Mouse (Mus musculus): ENCODE results near the gene Cuedc1. TPM values are rescaled to one million over a fixed set of nuclear protein-coding genes. Genes with fewer than 3 reads are reported as not detected.

The Cuedc1 gene
- polyA plus RNA-seq, 1 experiment: 10.7 TPM

- Histone ChIP-seq H3K4me1 (ENCODE audit: control insufficient read depth, insufficient read depth, insufficient read length) (peaks cover 23% of the 10 kb centered on the region; the same call in 1 of the 2 replicates), H3K27ac (ENCODE audit: insufficient read depth, low read length) (peak overlapping the region; percentile 49), H3K4me3 (ENCODE audit: extremely low read depth, insufficient read depth, insufficient read length) (no peak overlapping the region), H3K27me3 (ENCODE audit: control insufficient read depth, insufficient read depth, low read length) (no peaks in the 10 kb centered on the region), H3K36me3 (ENCODE audit: control insufficient read depth, insufficient read depth, low read length) (no peaks in the 10 kb centered on the region)
- TF ChIP-seq POLR2A (IDR thresholded peaks at IDR 0.05; ENCODE audit: low read depth, low read length) (no peak), CTCF (IDR thresholded peaks at IDR 0.05; ENCODE audit: extremely low read depth, insufficient read depth, insufficient read length, insufficient replicate concordance) (no peak)
- DNase-seq (ENCODE audit: low read depth in 1 of 2, low spot score in 2 of 2): no peak
- 59% methylated on average over 7 of the region's 7 CpGs for WGBS
Observed at GRCm38 (mm10) chr11:88151379-88152155, 53.7 kb downstream of the Cuedc1 start.

GRCm38 (mm10) chr11:88153880-88154279 lies 56.0 kb downstream of the Cuedc1 start:
- WGBS: 90% methylated on average over 5 of the region's 5 CpGs
- TF ChIP-seq POLR2A (IDR thresholded peaks at IDR 0.05; ENCODE audit: low read depth, low read length): no peak
- no peak for TF ChIP-seq CTCF (IDR thresholded peaks at IDR 0.05; ENCODE audit: extremely low read depth, insufficient read depth, insufficient read length, insufficient replicate concordance)

GRCm38 (mm10) chr11:88154500-88154899 lies 56.6 kb downstream of the Cuedc1 start:
- H3K27ac ChIP-seq (ENCODE audit: insufficient read depth, low read length): no peak overlapping the region
- peaks cover 8% of the 10 kb centered on the region; the same call in 1 of the 2 replicates for H3K4me1 ChIP-seq (ENCODE audit: control insufficient read depth, insufficient read depth, insufficient read length)
- H3K4me3 ChIP-seq (ENCODE audit: extremely low read depth, insufficient read depth, insufficient read length): no peak overlapping the region
- TF ChIP-seq POLR2A (IDR thresholded peaks at IDR 0.05; ENCODE audit: low read depth, low read length) (no peak), CTCF (IDR thresholded peaks at IDR 0.05; ENCODE audit: extremely low read depth, insufficient read depth, insufficient read length, insufficient replicate concordance) (no peak)
- no peaks in the 10 kb centered on the region for H3K27me3 ChIP-seq (ENCODE audit: control insufficient read depth, insufficient read depth, low read length)
- no peak for DNase-seq (ENCODE audit: low read depth in 1 of 2, low spot score in 2 of 2)
- H3K36me3 ChIP-seq (ENCODE audit: control insufficient read depth, insufficient read depth, low read length): no peaks in the 10 kb centered on the region
- 92% methylated on average over 8 of the region's 8 CpGs for WGBS

More at GRCm38 (mm10) chr11:88153880-88154279, 56.0 kb downstream of the Cuedc1 start:
- peaks cover 12% of the 10 kb centered on the region; the same call in 1 of the 2 replicates for H3K4me1 ChIP-seq (ENCODE audit: control insufficient read depth, insufficient read depth, insufficient read length)
- H3K36me3 ChIP-seq (ENCODE audit: control insufficient read depth, insufficient read depth, low read length): no peaks in the 10 kb centered on the region
- no peak for DNase-seq (ENCODE audit: low read depth in 1 of 2, low spot score in 2 of 2)
- H3K4me3 ChIP-seq (ENCODE audit: extremely low read depth, insufficient read depth, insufficient read length): no peak overlapping the region
- H3K27ac ChIP-seq (ENCODE audit: insufficient read depth, low read length): no peak overlapping the region
- no peaks in the 10 kb centered on the region for H3K27me3 ChIP-seq (ENCODE audit: control insufficient read depth, insufficient read depth, low read length)

GRCm38 (mm10) chr11:88155451-88155850 lies 57.6 kb downstream of the Cuedc1 start:
- no peak overlapping the region for H3K4me3 ChIP-seq (ENCODE audit: extremely low read depth, insufficient read depth, insufficient read length)
- H3K27me3 ChIP-seq (ENCODE audit: control insufficient read depth, insufficient read depth, low read length): no peaks in the 10 kb centered on the region
- H3K27ac ChIP-seq (ENCODE audit: insufficient read depth, low read length): no peak overlapping the region
- H3K36me3 ChIP-seq (ENCODE audit: control insufficient read depth, insufficient read depth, low read length): no peaks in the 10 kb centered on the region
- H3K4me1 ChIP-seq (ENCODE audit: control insufficient read depth, insufficient read depth, insufficient read length): peaks cover 8% of the 10 kb centered on the region; the same call in 1 of the 2 replicates
- DNase-seq (ENCODE audit: low read depth in 1 of 2, low spot score in 2 of 2): no peak
- WGBS: 54% methylated on average over 3 of the region's 3 CpGs
- TF ChIP-seq CTCF (IDR thresholded peaks at IDR 0.05; ENCODE audit: extremely low read depth, insufficient read depth, insufficient read length, insufficient replicate concordance) (no peak), POLR2A (IDR thresholded peaks at IDR 0.05; ENCODE audit: low read depth, low read length) (no peak)

- 86% methylated on average over 8 of the region's 8 CpGs for WGBS
- Histone ChIP-seq H3K4me1 (ENCODE audit: control insufficient read depth, insufficient read depth, insufficient read length) (peaks cover 5% of the 10 kb centered on the region; the same call in 1 of the 2 replicates), H3K4me3 (ENCODE audit: extremely low read depth, insufficient read depth, insufficient read length) (no peak overlapping the region), H3K27me3 (ENCODE audit: control insufficient read depth, insufficient read depth, low read length) (no peaks in the 10 kb centered on the region), H3K27ac (ENCODE audit: insufficient read depth, low read length) (no peak overlapping the region), H3K36me3 (ENCODE audit: control insufficient read depth, insufficient read depth, low read length) (no peaks in the 10 kb centered on the region)
- no peak for TF ChIP-seq POLR2A (IDR thresholded peaks at IDR 0.05; ENCODE audit: low read depth, low read length)
- TF ChIP-seq CTCF (IDR thresholded peaks at IDR 0.05; ENCODE audit: extremely low read depth, insufficient read depth, insufficient read length, insufficient replicate concordance): no peak
- no peak for DNase-seq (ENCODE audit: low read depth in 1 of 2, low spot score in 2 of 2)
Observed at GRCm38 (mm10) chr11:88155998-88156397, 58.1 kb downstream of the Cuedc1 start.

GRCm38 (mm10) chr11:88156403-88156802 lies 58.5 kb downstream of the Cuedc1 start:
- no peak for DNase-seq (ENCODE audit: low read depth in 1 of 2, low spot score in 2 of 2)
- TF ChIP-seq POLR2A (IDR thresholded peaks at IDR 0.05; ENCODE audit: low read depth, low read length) (no peak), CTCF (IDR thresholded peaks at IDR 0.05; ENCODE audit: extremely low read depth, insufficient read depth, insufficient read length, insufficient replicate concordance) (no peak)
- Histone ChIP-seq H3K4me3 (ENCODE audit: extremely low read depth, insufficient read depth, insufficient read length) (no peak overlapping the region), H3K36me3 (ENCODE audit: control insufficient read depth, insufficient read depth, low read length) (no peaks in the 10 kb centered on the region), H3K27ac (ENCODE audit: insufficient read depth, low read length) (no peak overlapping the region), H3K4me1 (ENCODE audit: control insufficient read depth, insufficient read depth, insufficient read length) (peaks cover 1% of the 10 kb centered on the region; the same call in 1 of the 2 replicates), H3K27me3 (ENCODE audit: control insufficient read depth, insufficient read depth, low read length) (no peaks in the 10 kb centered on the region)
- 85% methylated on average over 2 of the region's 2 CpGs for WGBS

- TF ChIP-seq CTCF (IDR thresholded peaks at IDR 0.05; ENCODE audit: extremely low read depth, insufficient read depth, insufficient read length, insufficient replicate concordance) (no peak), POLR2A (IDR thresholded peaks at IDR 0.05; ENCODE audit: low read depth, low read length) (no peak)
- 85% methylated on average over 5 of the region's 5 CpGs for WGBS
- H3K4me3 ChIP-seq (ENCODE audit: extremely low read depth, insufficient read depth, insufficient read length): no peak overlapping the region
- no peaks in the 10 kb centered on the region; the same call in 1 of the 2 replicates for H3K4me1 ChIP-seq (ENCODE audit: control insufficient read depth, insufficient read depth, insufficient read length)
- no peak for DNase-seq (ENCODE audit: low read depth in 1 of 2, low spot score in 2 of 2)
- H3K27ac ChIP-seq (ENCODE audit: insufficient read depth, low read length): no peak overlapping the region
- no peaks in the 10 kb centered on the region for H3K27me3 ChIP-seq (ENCODE audit: control insufficient read depth, insufficient read depth, low read length)
- H3K36me3 ChIP-seq (ENCODE audit: control insufficient read depth, insufficient read depth, low read length): no peaks in the 10 kb centered on the region
Observed at GRCm38 (mm10) chr11:88158842-88159246, 61.0 kb downstream of the Cuedc1 start.

All from spleen, adult 2 months (tissue).